Mouse (Mus musculus) E14TG2a.4 (cell line): ENCODE results near the gene Lcmt2.
A peak's percentile ranks its signal among the peaks of the same experiment; 100 is the strongest.

Experiments
- H3K27me3 ChIP-seq: 2 replicates; pipeline ENCODE4 v1.6.1; 2014; ENCODE audit warnings: low read length, control low read depth; ENCODE audit not compliant: insufficient read depth
- H3K36me3 ChIP-seq: 2 replicates; pipeline ENCODE4 v1.6.1; 2014; ENCODE audit warnings: low read length, control low read depth; ENCODE audit not compliant: insufficient read depth
- H3K4me1 ChIP-seq: replicated peaks from 2 replicates; pipeline ENCODE4 v1.6.1; 2014; ENCODE audit warnings: low read depth, low read length, control low read depth
- H3K4me3 ChIP-seq: replicated peaks from 2 replicates; pipeline ENCODE4 v1.5.1; 2014; ENCODE audit warnings: mild to moderate bottlenecking, low read length
- H3K9me3 ChIP-seq: 2 replicates; pipeline ENCODE4 v1.6.1; 2014; ENCODE audit warnings: low read length, control low read depth
- CTCF ChIP-seq: conservative IDR thresholded peaks from 2 replicates; pipeline ENCODE4 v1.5.1; 2014; ENCODE audit warnings: low read length
- NANOG ChIP-seq: IDR thresholded peaks from 2 replicates; pipeline ENCODE4 v1.6.1; 2014; ENCODE audit warnings: borderline replicate concordance, low read length, mixed read lengths
- POU5F1 ChIP-seq: IDR thresholded peaks from 2 replicates; pipeline ENCODE4 v1.6.1; 2014; ENCODE audit warnings: low read length, borderline replicate concordance

The Lcmt2 gene

GRCm38 (mm10) chr2:121088507-121088906 is 51.9 kb downstream of the Lcmt2 start:
- peak; percentile 62 for TF ChIP-seq CTCF
- TF ChIP-seq POU5F1, result no peak
- no peak for TF ChIP-seq NANOG
- no peaks in the 10 kb centered on the region for H3K9me3 ChIP-seq

GRCm38 (mm10) chr2:121085480-121086185 is 54.8 kb downstream of the Lcmt2 start, which contains the start of gene Tgm5:
Gene Tgm5, minus strand, starts transcription at chr2:121085841.
- TF ChIP-seq NANOG, result no peak
- no peak for TF ChIP-seq POU5F1
- TF ChIP-seq CTCF, result no peak
- H3K27me3 ChIP-seq, result no peaks in the 10 kb centered on the region
- no peaks in the 10 kb centered on the region for H3K36me3 ChIP-seq

More at GRCm38 (mm10) chr2:121088507-121088906, 51.9 kb downstream of the Lcmt2 start:
- H3K4me1 ChIP-seq, result no peaks in the 10 kb centered on the region
- no peak overlapping the region for H3K4me3 ChIP-seq
- no peaks in the 10 kb centered on the region for H3K36me3 ChIP-seq
- H3K27me3 ChIP-seq, result no peaks in the 10 kb centered on the region

GRCm38 (mm10) chr2:121082626-121083025 is 57.8 kb downstream of the Lcmt2 start:
- TF ChIP-seq NANOG (no peak), POU5F1 (no peak), CTCF (no peak)

More at GRCm38 (mm10) chr2:121085480-121086185, 54.8 kb downstream of the Lcmt2 start, which contains the start of gene Tgm5:
- no peaks in the 10 kb centered on the region for H3K4me1 ChIP-seq
- H3K9me3 ChIP-seq, result no peaks in the 10 kb centered on the region
- H3K4me3 ChIP-seq, result no peak within 1 kb of the TSS

More at GRCm38 (mm10) chr2:121082626-121083025, 57.8 kb downstream of the Lcmt2 start:
- no peaks in the 10 kb centered on the region for H3K36me3 ChIP-seq
- no peaks in the 10 kb centered on the region for H3K9me3 ChIP-seq
- no peaks in the 10 kb centered on the region for H3K27me3 ChIP-seq
- no peak overlapping the region for H3K4me3 ChIP-seq
- H3K4me1 ChIP-seq, result no peaks in the 10 kb centered on the region
